Mouse (Mus musculus) mouse trophoblast stem cell (cell line): ENCODE measurements around the gene Cfap74.
"Not testable (repeated sequence)": the region's sequence is repeated elsewhere in the genome, so short reads cannot be mapped to it uniquely, and the experiment has no call there.

Experiments used
- in situ Hi-C, 2 experiments: fragments of 300-500 bp; cut with MseI, MboI; formaldehyde crosslinking; loops; 2 replicates in 1 of 2; 3 replicates in 1 of 2; pipeline ENCODE4 v1.15.1; 2025

Cfap74 gene

DNA sequence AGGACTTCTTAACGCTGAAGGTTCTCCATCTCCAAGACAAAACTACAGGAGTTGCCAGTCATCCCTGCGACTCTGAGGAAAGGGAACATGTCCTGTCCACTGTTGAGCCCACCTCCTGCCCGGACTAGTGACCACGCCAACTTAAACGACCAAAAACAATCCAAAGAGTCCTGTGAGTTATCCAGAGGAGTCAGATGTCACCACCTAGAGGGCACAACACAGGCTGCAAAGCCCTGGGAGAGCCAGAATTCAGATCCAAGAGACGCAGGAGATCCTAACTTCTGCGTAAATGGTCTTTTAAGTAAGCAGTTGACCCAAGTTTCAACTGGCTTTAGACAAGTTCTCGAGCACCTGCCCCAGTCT, 314 bp upstream of the Cfap74 start:
- in situ Hi-C loops = no loop called here

DNA sequence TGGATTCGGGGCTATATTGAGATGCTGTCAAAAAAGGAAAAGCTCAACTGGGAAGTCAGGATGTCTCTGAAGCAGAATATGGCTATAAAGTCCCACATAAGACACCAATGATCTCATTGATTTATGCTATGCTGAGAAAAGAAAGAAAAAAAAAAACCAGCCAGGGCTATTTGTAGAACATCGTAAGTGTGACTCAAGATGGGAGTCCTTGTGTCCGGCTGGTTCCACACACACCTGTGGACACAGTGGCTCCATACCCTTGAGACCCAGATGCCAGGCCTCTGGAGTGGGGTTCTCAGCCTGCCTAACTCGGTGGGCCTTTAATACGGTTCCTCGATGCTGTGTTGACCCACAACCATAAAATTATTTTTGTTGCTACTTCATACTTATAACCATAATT, 3.1 kb downstream of the Cfap74 start:
- in situ Hi-C loops = no loop called here

DNA sequence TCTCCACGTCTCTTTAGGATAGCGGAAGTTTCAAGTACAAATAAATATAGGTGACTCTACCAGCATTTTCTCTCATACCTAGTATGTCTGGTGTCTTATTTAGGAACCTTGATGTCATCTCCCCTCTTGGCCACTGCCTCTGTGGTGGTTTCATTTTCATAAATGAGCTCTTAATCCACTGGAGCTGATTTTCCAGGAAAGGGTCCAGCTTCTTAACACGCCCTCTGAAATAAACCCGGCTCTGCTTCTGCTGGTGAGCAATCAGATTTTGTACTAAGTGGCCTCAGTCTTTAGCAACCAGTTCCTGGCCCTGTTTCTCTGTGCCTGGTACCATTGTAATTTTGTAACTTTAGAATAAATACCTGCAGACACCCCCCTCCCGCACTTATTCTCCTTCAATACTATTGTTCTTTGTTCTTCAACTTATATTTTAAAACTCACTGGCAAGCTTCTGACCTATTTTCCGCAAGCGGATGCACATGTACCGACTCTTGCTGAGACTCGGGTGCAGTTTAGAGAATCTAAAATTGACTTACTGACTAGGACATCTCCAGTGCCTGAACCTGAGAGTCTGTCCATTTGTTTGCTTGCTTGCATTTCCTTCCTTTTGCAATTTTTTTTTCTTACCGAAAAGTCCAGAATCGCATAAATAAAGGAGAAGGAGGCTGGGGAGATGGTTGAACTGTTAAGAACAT, 4.8 kb downstream of the Cfap74 start:
- in situ Hi-C loops = no loop called here

DNA sequence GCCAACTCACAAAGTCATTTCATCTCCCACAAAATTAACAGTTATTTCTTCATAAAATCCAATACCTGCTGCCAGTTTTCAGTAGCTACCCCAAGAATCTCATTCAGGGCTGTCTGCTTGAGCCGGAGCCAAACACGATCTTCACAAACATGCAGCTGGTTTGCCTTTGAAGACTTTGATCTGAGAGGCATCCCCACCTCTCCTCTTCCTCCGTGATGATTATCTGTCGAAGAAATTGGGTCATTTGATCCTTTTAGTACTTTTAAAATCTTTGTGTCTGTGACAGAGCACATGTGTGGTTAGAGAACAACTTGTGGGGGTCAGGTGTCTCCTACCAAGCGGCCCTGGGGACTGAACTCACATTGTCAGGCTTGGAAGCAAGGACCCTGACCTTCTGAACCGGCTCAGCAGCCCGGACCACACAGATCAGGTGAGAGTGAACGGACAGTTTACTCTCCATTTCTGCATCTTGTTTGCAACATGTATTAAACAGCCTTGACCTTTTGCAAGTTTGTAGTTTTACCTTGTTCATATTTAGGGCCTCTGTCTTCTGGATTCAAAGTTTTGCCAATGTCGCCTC, 5.8 kb downstream of the Cfap74 start:
- in situ Hi-C loops = no loop called here

DNA sequence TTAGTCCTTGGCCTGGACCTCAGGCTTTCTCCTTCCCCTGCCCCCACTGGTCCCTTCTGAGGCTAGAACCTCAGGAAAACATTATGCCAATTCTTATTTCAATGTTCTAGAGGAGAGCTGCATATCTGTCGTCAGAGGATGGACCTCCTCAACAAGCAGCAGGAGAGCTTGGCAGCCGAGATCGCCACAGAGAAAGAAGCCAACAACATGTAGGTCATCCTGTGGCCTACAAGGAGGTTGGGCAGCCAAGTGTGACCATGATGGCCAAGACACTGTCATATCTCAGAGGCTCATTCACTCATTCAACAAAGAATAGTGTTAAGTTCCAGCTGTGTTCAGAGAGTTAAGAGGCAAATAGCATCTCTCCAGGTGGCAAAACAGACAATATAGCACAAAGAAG, 11.1 kb downstream of the Cfap74 start:
- in situ Hi-C loops = no loop called here

DNA sequence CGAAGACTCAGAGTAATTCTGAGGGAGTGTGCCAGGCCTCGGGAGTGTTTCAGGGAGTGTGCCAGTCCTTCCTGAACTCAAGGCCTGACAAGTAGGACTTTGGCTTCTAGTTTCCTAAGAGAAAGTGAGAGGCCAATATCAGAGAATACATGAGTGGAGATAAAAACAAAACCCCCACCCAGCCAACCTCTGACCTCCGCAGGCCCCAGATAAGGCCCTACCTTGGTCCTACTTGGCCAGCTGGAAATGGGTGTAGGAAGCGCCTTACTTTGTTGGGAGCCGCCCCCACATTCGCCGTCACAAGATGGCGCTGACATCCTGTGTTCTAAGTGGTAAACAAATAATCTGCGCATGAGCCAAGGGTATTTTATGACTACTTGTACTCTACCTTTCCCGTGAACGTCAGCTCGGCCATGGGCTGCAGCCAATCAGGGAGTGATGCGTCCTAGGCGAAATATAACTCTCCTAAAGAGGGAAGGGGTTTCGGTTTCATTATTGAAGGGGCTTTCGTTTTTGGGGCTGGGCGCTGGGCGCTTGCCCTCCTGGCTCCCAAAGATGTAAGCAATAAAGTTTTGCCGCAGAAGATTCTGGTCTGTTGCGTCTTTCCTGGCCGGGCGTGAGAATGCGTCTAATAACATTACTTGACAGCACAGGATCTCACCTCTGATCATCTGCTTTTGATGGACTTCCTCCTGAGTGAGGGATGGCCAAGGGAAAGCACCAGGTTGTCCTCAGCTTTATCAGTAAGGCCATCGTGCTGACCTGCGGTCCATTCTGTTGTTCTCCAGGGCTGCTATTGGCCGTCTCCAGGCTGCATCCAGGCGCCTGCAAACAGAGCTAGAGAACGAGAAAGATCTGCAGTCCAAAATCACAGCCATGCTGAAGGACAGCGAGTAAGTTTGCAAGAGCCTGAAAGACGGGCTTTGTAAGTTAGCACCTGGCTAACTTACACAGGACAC, 12.7 kb downstream of the Cfap74 start:
- in situ Hi-C loops = not testable (repeated sequence)

DNA sequence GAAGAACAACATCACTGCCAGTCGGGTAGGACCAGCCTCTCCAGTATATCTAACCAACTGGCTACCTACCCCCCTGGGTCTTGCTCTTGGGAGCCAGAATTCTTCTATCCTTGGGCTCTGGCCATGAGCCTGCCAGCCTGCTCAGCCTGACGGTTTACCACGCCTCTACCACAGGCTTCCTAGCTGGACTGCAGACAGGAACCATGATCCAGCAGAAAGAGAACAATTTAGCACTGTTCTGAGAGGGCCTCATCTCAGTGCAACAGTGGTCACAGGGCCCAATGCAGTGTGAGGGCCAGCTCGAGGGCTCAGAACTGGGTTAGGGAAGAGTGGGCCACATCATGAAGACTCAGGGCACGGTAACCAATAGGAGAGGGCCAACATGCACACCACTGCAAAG, 15.0 kb downstream of the Cfap74 start:
- in situ Hi-C loops = no loop called here

DNA sequence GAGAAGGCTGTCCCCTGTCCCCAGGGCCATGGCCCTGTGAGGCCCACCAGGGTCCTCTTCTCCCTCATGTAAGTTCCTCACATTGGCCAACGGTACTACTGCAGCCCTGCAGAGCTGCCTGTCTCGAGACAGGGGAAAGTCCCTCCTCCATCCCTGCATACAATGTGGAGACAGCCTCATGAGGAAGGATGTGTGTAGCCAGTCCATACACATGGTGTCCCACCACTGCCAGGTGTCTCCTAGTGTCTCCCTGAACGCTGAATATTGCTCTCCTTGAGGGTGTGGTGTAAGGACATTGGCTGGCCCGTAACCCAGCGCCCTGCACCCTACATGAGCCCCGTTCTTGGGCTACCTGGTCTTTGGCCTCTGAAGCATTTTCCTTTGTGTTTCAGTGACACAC, 17.3 kb downstream of the Cfap74 start:
- in situ Hi-C loops = no loop called here

DNA sequence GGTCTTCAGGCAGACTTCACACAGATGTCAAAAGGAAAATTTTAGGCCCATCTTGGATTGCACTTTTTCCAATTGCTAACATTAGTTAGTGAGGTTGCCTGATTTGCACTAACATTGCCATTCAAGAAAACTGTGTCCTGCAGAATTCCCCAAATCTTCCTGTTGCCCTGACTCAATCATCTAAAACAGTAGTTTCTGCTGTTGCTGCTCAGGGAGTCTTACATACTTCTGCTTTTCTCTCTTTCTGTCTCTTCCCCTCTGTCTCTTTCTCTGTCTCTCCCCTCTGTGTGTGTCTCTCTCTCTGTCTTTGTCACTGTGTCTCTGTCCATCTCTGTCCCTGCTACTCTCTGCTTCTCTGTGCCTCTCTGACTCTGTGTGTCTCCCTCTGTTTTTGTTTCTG, 19.5 kb downstream of the Cfap74 start:
- in situ Hi-C loops = no loop called here

DNA sequence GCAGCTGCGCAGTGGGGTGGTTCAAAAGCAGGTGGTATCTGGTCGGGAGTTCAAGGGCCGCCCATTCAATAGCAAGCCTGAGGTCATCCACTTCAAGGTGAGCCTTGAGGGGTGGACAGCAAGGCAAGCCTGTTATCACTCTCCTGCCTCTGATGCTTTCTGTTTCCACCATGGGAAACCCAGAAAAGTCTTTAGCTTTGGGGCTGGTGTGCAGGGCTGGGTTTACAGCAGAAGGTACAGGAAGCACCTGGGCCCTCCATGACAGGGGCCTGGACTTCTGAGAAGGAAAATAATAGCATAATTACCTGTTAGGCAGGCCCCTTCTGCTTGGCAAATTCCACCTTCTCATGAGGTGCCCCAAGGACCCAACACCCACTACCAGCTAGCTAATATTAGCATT, 20.2 kb downstream of the Cfap74 start:
- in situ Hi-C loops = no loop called here

DNA sequence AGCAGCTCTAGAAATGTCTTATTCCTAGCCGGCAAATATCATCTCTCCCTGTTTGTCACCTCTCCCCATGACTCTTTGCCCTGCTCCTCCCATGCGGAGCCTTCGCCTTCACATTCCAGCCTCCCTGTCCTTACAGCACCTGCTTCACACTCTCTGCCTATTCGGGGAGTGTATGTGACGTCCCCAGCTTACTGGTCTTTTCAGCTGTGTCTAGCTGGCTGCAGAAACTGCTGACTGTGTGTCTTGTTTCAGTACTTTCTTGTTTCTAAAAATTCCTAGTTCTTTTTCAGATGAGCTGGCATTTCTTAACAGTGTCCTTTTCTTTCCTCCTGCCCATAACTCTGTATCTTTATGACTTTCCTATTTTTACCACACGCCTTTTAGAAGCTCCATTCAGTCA, 23.4 kb downstream of the Cfap74 start:
- in situ Hi-C loops = no loop called here

DNA sequence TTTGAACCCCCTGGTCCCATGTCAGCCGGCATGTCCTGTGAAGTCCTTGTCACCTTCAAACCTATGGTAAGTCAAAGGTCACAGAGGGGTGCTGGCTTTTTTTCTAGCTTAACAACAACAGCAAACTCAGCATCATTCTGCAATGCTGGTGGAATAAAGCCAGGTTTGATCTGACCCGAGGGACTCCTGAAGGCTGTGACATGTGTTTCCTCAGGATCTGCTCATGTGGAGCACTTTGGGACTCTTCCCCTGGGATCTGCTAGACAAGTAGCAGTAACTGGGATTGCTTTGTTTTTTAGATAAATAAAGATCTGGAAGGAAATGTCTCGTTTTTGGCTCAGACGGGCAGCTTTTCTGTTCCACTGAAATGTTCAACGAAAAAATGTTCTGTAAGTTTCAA, 25.0 kb downstream of the Cfap74 start:
- in situ Hi-C loops = no loop called here

DNA sequence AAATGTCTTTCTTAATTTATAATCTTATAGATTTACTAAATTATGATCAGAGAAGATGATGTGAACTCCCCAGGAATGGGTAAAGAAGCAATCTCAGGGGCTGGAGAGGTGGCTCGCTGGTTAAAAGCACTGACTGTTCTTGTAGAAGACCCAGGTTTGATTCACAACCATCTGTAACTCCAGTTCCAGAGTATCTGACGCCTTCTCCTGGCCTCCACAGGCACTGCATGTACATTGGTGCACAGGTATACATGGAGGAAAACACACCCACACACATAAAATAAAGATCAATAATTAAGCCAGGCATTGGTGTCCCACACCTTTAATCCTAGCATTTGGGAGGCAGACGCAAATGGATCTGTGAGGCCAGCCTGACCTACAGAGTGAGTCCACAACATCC, 33.8 kb downstream of the Cfap74 start:
- in situ Hi-C loops = no loop called here

DNA sequence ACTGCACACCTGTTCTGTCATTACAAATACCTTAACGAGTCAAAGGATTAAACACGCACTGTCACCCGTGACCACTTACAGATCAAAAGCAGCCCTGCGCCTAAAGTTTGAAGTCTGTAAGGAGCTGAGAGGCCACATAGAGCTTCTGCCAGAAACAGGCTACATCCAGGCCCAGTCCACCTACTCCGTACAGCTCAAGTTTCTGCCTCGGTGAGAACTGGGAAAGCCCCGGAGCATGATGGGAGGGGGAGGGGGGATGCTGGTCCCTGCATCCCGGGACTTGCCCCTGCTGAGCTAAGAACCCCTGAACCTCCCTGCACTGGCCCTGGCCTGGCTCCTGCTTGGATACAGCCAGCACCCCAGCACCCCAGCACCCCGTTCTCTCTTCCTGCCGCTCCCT, 42.6 kb downstream of the Cfap74 start:
- in situ Hi-C loops = no loop called here

DNA sequence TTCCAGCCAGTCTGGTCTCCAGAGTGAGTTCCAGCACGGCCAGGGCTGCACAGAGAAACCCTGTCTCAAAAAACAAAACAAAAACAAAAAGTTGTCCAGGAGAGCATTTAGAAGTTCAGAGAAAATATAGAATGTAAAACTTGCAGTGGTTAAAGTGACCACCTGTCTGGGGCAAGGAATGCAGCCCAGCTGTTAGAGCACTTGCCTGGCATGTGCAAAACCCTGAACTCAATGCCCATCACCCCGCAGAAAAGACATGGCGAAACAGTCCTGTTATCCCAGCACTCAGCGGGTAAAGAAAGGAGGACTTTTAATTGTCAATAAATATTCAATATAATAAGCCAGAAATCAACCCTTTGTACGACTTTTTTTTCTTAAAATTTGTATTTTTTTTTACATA, 49.6 kb downstream of the Cfap74 start:
- in situ Hi-C loops = no loop called here

DNA sequence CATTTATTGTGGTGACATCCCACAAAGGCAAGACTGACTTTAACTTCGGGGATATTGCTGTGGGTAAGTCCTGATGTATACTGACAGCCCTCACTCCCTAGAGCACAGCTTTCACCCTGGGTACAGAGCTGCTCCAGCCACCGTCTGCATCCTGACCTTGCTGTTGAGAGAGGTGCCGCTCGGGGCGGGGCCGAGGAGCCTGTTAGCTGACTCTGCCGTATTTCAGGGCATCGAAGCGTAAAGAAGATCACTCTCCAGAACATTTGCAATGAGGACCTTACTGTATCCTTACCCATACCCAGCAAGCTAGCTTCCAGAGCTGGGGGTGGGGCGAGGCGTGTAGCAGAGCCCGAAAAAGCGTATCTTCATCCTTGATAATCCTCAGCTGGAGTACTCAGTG, 54.1 kb downstream of the Cfap74 start:
- in situ Hi-C loops = no loop called here

DNA sequence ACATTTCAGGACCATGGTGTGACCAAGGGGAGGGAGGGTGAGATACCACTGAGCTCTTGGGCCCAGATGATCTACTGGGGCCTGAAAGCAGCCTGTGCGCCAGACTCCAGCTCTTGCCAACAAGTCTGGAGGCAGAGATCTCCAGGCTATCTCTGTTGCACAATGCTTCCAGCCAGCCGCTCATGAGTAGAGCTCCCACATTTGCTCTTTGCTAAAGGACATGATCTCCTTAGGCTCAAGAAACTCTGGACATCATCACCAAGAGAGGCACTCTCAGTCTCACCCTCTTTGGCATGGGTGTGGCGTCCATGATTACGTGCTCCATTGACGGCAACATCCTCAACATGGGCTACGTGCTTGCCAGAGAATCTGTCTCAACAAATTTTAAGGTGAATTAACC, 54.6 kb downstream of the Cfap74 start:
- in situ Hi-C loops = no loop called here

DNA sequence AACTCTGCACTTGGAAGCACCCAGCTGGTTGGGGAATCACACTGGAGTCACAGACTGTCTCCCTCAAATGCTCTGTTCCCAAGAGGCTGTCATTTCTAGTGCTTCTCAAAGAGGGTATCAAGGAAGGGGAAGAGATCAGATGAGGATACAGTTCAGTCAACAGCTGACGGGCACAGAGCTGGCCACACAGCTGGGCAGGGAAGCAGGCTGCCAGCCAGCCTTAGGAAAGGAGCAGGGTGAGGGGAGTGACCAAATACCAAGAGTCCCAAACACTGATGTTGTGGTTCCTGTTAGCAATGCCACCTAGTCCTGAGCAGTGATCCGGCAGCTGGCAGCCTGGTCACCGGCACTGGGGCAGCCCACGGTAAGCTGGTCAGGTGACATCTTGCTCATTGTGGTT, 55.1 kb downstream of the Cfap74 start:
- in situ Hi-C loops = no loop called here

DNA sequence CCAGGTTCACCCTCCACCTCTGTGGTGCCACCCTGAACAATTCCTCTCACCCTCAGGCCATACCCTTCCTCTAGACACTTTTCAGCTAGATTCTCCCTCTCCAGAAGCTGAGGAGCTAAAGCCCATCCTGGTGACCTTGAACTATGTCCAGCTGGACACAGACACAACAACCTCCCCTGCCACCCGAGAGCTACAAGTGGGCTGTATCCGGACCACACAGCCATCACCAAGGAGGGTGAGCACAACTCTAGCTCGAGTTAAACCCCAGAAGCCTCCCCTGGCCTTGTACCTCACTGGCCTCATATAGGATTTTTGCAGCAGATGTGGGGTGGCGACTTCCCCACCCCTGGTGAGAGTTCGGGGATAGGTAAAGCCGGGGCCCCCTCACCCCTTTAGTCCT, 56.6 kb downstream of the Cfap74 start:
- in situ Hi-C loops = no loop called here

DNA sequence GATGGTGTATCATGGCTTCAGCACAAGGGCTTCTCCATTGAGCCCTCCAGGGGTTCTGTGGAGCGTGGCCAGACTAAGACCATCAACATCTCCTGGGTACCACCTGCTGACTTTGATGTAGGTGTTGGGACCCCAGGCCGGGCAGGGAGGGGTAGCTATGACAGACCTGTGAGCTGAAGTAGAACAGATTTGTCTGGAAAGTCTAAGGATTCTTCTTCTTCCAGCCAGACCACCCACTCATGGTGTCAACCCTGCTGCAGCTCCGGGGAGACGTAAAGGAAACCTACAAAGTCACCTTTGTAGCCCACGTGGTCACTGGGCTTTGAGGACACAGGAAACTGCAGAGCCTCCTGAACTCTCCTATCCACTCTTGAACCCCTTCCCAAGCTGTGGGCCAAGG, 57.1 kb downstream of the Cfap74 start:
- in situ Hi-C loops = no loop called here

DNA sequence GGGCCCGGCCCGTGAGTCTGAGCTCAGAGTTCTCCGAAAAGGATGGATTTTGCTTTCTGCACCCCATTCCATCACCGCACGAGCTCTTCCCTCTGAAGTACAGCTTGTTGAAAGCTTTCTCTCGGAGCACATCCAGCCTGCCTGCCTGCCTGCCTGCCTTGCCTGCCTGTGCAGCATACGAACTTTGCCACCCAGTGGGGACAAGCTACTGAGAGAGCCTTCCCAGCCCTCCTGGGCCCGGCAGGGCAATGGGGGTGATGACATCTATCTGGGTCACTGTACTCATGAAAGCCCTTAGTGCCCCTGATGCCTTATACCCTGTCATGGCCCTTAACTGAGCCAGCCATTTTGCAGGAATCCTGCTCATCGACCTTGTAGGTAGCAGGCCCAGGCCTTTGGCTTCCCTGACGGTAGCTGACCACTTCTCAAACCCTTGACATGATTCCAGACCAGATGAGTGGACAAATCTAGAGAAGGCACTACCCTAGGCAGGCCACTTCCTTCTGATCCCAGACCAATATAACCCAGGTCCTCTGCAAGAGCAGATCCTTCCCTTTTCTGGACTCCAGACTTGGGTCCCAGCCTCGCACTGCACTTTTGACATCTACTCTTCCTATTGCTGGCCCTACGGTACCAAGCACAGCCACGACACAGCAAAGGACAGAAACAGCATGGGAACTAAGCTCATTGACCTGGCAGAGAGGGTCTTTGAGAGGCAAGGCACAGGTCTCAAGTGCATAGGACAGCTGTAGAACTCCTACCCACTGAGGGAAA, 58.4 kb downstream of the Cfap74 start:
- in situ Hi-C loops = no loop called here

DNA sequence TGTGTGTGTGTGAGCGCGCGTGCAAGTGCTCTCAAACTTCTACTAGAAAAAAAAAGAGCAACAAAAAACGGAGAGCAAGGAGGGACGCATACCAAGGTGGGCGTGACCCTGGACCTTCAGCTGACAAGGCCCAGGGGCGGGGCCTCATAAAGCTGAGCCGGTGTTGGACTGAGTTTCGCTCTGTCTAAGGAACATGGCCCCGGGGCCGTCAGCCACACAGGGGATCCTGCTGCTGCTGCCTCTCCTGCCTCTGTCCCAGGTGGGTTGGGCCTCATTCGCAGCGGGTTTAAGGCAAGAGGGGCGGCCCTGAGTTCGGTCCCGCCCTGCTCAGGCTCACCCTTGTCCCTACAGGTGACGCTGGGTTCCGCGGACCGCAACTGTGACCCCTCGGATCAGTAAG, 60.0 kb downstream of the Cfap74 start, which contains the start of gene Tmem52:
Gene Tmem52 (plus strand): TSS at position 163 of the 400 bp plus-strand sequence.
- in situ Hi-C loops = no loop called here
